Mouse (Mus musculus): ENCODE measurements around the gene Olfr138.

Gene Olfr138

GRCm38 (mm10) chr17:38260735-38261134 is at the start of gene Olfr138:
TSS of gene Olfr138 (plus strand) at chr17:38261035.
- no peak for DNase-seq (ENCODE audit: extremely low spot score, low spot score)

GRCm38 (mm10) chr17:38307470-38307869 is 46.6 kb downstream of the Olfr138 start, which contains the start of gene Olfr137:
TSS of gene Olfr137 (minus strand) at chr17:38307570.
- no peak for DNase-seq (ENCODE audit: extremely low spot score, low spot score)
